Mouse (Mus musculus): ENCODE measurements around the gene Gm49366. TPM values are rescaled to one million over a fixed set of nuclear protein-coding genes. Genes with fewer than 3 reads are reported as not detected.

The Gm49366 gene
- polyA plus RNA-seq, 1 experiment, result not detected

- Histone ChIP-seq H3K36me3 (ENCODE audit: control insufficient read depth, insufficient read depth, low read length) (no peaks in the 10 kb centered on the region), H3K4me1 (ENCODE audit: control insufficient read depth, insufficient read depth, insufficient read length, low read length) (no peaks in the 10 kb centered on the region), H3K27ac (ENCODE audit: insufficient read depth, low read depth, low read length) (no peak overlapping the region), H3K27me3 (ENCODE audit: control insufficient read depth, insufficient read depth, low read length) (no peaks in the 10 kb centered on the region), H3K4me3 (ENCODE audit: low read depth, low read length) (no peak overlapping the region)
- 92% methylated on average over 3 of the region's 3 CpGs for WGBS
- TF ChIP-seq CTCF (IDR thresholded peaks at IDR 0.05; ENCODE audit: extremely low read depth, insufficient read length, insufficient replicate concordance, low read depth, low read length), result no peak
- no peak for TF ChIP-seq POLR2A (IDR thresholded peaks at IDR 0.05; ENCODE audit: low read depth, low read length)
Measured at GRCm38 (mm10) chr12:84107012-84107411, 68.3 kb downstream of the Gm49366 start.

DNA sequence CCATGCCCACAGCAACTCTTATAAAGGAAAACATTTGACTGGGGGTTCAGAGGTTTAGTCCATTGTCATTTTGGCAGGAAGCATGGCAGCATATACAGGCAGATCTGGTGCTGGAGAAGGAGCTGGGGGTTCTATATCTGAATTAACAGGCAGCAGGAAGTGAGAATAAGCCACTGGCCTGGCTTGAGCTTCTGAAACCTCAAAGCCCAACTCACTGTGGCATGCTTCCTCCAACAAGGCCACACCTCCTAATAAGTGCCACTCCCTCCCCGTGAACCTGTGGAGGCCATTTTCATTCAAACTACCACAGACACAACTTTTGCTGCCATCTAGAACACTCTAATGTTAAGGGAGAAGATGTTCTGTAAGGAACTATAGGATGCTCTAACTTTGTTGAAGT lies 69.0 kb downstream of the Gm49366 start:
- Histone ChIP-seq H3K4me3 (ENCODE audit: low read depth, low read length) (no peak overlapping the region), H3K4me1 (ENCODE audit: control insufficient read depth, insufficient read depth, insufficient read length, low read length) (no peaks in the 10 kb centered on the region), H3K27me3 (ENCODE audit: control insufficient read depth, insufficient read depth, low read length) (no peaks in the 10 kb centered on the region), H3K36me3 (ENCODE audit: control insufficient read depth, insufficient read depth, low read length) (no peaks in the 10 kb centered on the region), H3K27ac (ENCODE audit: insufficient read depth, low read depth, low read length) (no peak overlapping the region)
- WGBS, result 39% methylated on average over 1 of the region's 1 CpGs
- TF ChIP-seq CTCF (IDR thresholded peaks at IDR 0.05; ENCODE audit: extremely low read depth, insufficient read length, insufficient replicate concordance, low read depth, low read length) (no peak), POLR2A (IDR thresholded peaks at IDR 0.05; ENCODE audit: low read depth, low read length) (no peak)

Other genes starting within 250 kb of the Gm49366 start
- gene Numb, start 117.0 kb upstream of the Gm49366 start, polyA plus RNA-seq (2012; rRNA removed), result 57.1 and 141 TPM in 2 replicates
- gene Riox1, start 88.3 kb upstream of the Gm49366 start, polyA plus RNA-seq (2012; rRNA removed), result 11.5 and 17.7 TPM in 2 replicates
- not detected in 2 replicates for gene Heatr4, start 54.1 kb upstream of the Gm49366 start, polyA plus RNA-seq (2012; rRNA removed)
- 4.4 and 7.6 TPM in 2 replicates for gene Acot2, start 51.1 kb upstream of the Gm49366 start, polyA plus RNA-seq (2012; rRNA removed)
- gene Acot1, start 29.4 kb upstream of the Gm49366 start, polyA plus RNA-seq (2012; rRNA removed), result 2.7 and 2.9 TPM in 2 replicates
- gene Acot4, start 556 bp upstream of the Gm49366 start, polyA plus RNA-seq (2012; rRNA removed), result 7.7 and 34.2 TPM in 2 replicates
- not detected in 2 replicates for gene Acot3, start 13.2 kb downstream of the Gm49366 start, polyA plus RNA-seq (2012; rRNA removed)
- not detected in 2 replicates for gene Acot5, start 30.4 kb downstream of the Gm49366 start, polyA plus RNA-seq (2012; rRNA removed)
- 0.77 and 0.86 TPM in 2 replicates for gene Acot6, start 61.7 kb downstream of the Gm49366 start, polyA plus RNA-seq (2012; rRNA removed)
- 0.38 and 0.68 TPM in 2 replicates for gene Dnal1, start 75.4 kb downstream of the Gm49366 start, polyA plus RNA-seq (2012; rRNA removed)
- gene Pnma1, start 109.6 kb downstream of the Gm49366 start, polyA plus RNA-seq (2012; rRNA removed), result 0.10 and 0.33 TPM in 2 replicates
- gene Elmsan1, start 179.9 kb downstream of the Gm49366 start, polyA plus RNA-seq (2012; rRNA removed), result 8.9 and 25.9 TPM in 2 replicates
- gene Ptgr2, start 246.3 kb downstream of the Gm49366 start, polyA plus RNA-seq (2012; rRNA removed), result 2.4 and 6.7 TPM in 2 replicates